In genomic region chr10:126978277-126978994, GRCm38 (mm10) we compare ENCODE assay signal across 8 mouse cellular contexts. TPM values are rescaled to one million over a fixed set of nuclear protein-coding genes. Genes with fewer than 3 reads are reported as not detected.
DNase-seq lines count a peak whose midpoint lies in the region; ATAC-seq and TF ChIP-seq lines count a peak whose summit lies in the region.

Ctdsp2 (plus strand) TSS chr10:126978717.

- TF ChIP-seq EP300 in CH12.LX (IDR thresholded peaks at IDR 0.05; ENCODE audit: low read length), result no peak

- H3K27ac ChIP-seq in CH12.LX (ENCODE audit: insufficient read depth, low read depth), result peak within 1 kb of the TSS; percentile 33; the same call in 1 of the 2 replicates
- H3K27ac ChIP-seq in forebrain, embryonic 11.5 days (ENCODE audit: low read depth, low read length), result peak within 1 kb of the TSS; percentile 99
- H3K27ac ChIP-seq in heart, embryonic 16.5 days (ENCODE audit: low read length), result peak within 1 kb of the TSS; percentile 97
- H3K27ac ChIP-seq in liver, embryonic 15.5 days (replicated peaks), result peak within 1 kb of the TSS; percentile 93
- H3K27ac ChIP-seq in neural tube, embryonic 12.5 days, result peak within 1 kb of the TSS; percentile 98

- H3K9ac ChIP-seq in CH12.LX (ENCODE audit: insufficient read depth, low read depth), result peak within 1 kb of the TSS; percentile 83
- peak within 1 kb of the TSS; percentile 95 for H3K9ac ChIP-seq in forebrain, embryonic 11.5 days (ENCODE audit: low read length)
- H3K9ac ChIP-seq in heart, embryonic 16.5 days (ENCODE audit: low read length), result peak within 1 kb of the TSS; percentile 98
- peak within 1 kb of the TSS; percentile 87 for H3K9ac ChIP-seq in liver, embryonic 15.5 days
- peak within 1 kb of the TSS; percentile 97 for H3K9ac ChIP-seq in neural tube, embryonic 12.5 days

- H3K36me3 ChIP-seq in CH12.LX (replicated peaks in 1 of 2; ENCODE audit: control insufficient read depth in 1 of 2, insufficient read depth in 1 of 2, low read length in 1 of 2), result peaks cover 3 to 8% of the 10 kb centered on the region in 2 experiments
- H3K36me3 ChIP-seq in forebrain, embryonic 11.5 days (ENCODE audit: control insufficient read depth, insufficient read depth, low read length), result no peaks in the 10 kb centered on the region
- H3K36me3 ChIP-seq in heart, embryonic 16.5 days (ENCODE audit: control insufficient read depth, insufficient read depth), result no peaks in the 10 kb centered on the region
- no peaks in the 10 kb centered on the region for H3K36me3 ChIP-seq in liver, embryonic 15.5 days (replicated peaks)
- no peaks in the 10 kb centered on the region for H3K36me3 ChIP-seq in neural tube, embryonic 12.5 days

- under 1% methylated on average over 53 of the region's 56 CpGs for WGBS in forebrain, embryonic 11.5 days
- under 1% methylated on average over 56 of the region's 56 CpGs for WGBS in heart, embryonic 16.5 days
- WGBS in liver, embryonic 15.5 days (ENCODE audit: insufficient replicate concordance), result under 1% methylated on average over 56 of the region's 56 CpGs
- WGBS in neural tube, embryonic 12.5 days, result under 1% methylated on average over 55 of the region's 56 CpGs

- no peaks in the 10 kb centered on the region for H3K9me3 ChIP-seq in CH12.LX (replicated peaks; ENCODE audit: low read length)
- no peaks in the 10 kb centered on the region for H3K9me3 ChIP-seq in forebrain, embryonic 11.5 days (ENCODE audit: control insufficient read depth, low read length)
- H3K9me3 ChIP-seq in heart, embryonic 16.5 days (replicated peaks; ENCODE audit: control insufficient read depth, low read length), result no peaks in the 10 kb centered on the region
- H3K9me3 ChIP-seq in liver, embryonic 15.5 days (replicated peaks), result no peaks in the 10 kb centered on the region
- no peaks in the 10 kb centered on the region for H3K9me3 ChIP-seq in neural tube, embryonic 12.5 days

- TF ChIP-seq CTCF in CH12.LX (conservative IDR thresholded peaks at IDR 0.05 in 1 of 2, IDR thresholded peaks at IDR 0.05 in 1 of 2; ENCODE audit: low read depth in 2 of 2, low read length in 2 of 2), result no peak

- peaks cover 23% of the 10 kb centered on the region for H3K79me2 ChIP-seq in CH12.LX (replicated peaks; ENCODE audit: control insufficient read depth, extremely low read depth, insufficient read depth, poor library complexity, severe bottlenecking)

- peak; percentile 96 for DNase-seq in CH12.LX (ENCODE audit: extremely low read depth)
- DNase-seq in c-Kit-positive CD71-positive TER-119-negative erythroid progenitor cells, embryonic 14.5 days (ENCODE audit: low read depth), result peak; percentile 95
- DNase-seq in forebrain, embryonic 11.5 days (ENCODE audit: low spot score), result peak; percentile 100
- DNase-seq in kidney, postnatal 36 days, result peak; percentile 100
- DNase-seq in telencephalon, adult 2 months (ENCODE audit: low read depth, low spot score), result peak; percentile 99

- peaks cover 7 to 29% of the 10 kb centered on the region in 2 experiments for H3K4me1 ChIP-seq in CH12.LX (ENCODE audit: control insufficient read depth in 1 of 2, insufficient read depth in 2 of 2)
- H3K4me1 ChIP-seq in forebrain, embryonic 11.5 days (replicated peaks; ENCODE audit: control insufficient read depth, insufficient read depth, low read length), result peaks cover 27% of the 10 kb centered on the region
- H3K4me1 ChIP-seq in heart, embryonic 16.5 days (ENCODE audit: control insufficient read depth, insufficient read depth, low read length), result peaks cover 35% of the 10 kb centered on the region
- H3K4me1 ChIP-seq in liver, embryonic 15.5 days (replicated peaks), result peaks cover 57% of the 10 kb centered on the region
- peaks cover 40% of the 10 kb centered on the region for H3K4me1 ChIP-seq in neural tube, embryonic 12.5 days

- peak; percentile 67 for TF ChIP-seq POLR2A in CH12.LX (IDR thresholded peaks at IDR 0.05; ENCODE audit: low read depth, low read length)

- ATAC-seq in forebrain, embryonic 11.5 days (replicated peaks; ENCODE audit: low FRiP score), result peak; percentile 94
- ATAC-seq in heart, embryonic 16.5 days (replicated peaks; ENCODE audit: extremely low read depth, insufficient read depth, low FRiP score), result peak; percentile 90
- ATAC-seq in liver, embryonic 15.5 days (ENCODE audit: insufficient read depth), result peak; percentile 88
- peak; percentile 92 for ATAC-seq in neural tube, embryonic 12.5 days (ENCODE audit: low FRiP score, low read depth)

- H3K27me3 ChIP-seq in CH12.LX (replicated peaks), result peaks cover 26% of the 10 kb centered on the region
- H3K27me3 ChIP-seq in forebrain, embryonic 11.5 days (ENCODE audit: control insufficient read depth, insufficient read depth, low read length), result no peaks in the 10 kb centered on the region
- no peaks in the 10 kb centered on the region for H3K27me3 ChIP-seq in heart, embryonic 16.5 days (ENCODE audit: control insufficient read depth, insufficient read depth, low read length)
- H3K27me3 ChIP-seq in liver, embryonic 15.5 days, result peaks cover 19% of the 10 kb centered on the region
- H3K27me3 ChIP-seq in neural tube, embryonic 12.5 days (replicated peaks), result peaks cover 3% of the 10 kb centered on the region; the same call in 1 of the 2 replicates

- dilution Hi-C loops in CH12.LX (cut with MboI; ENCODE audit: extremely low pct_ligation_motif_present, extremely low pct_unique_long_range_greater_than_20kb, low sequenced_read_pairs), result no loop called here

- H3K4me2 ChIP-seq in CH12.LX (ENCODE audit: insufficient read depth, low read depth, poor library complexity, severe bottlenecking), result peak within 1 kb of the TSS; percentile 70
- peak within 1 kb of the TSS; percentile 83 for H3K4me2 ChIP-seq in forebrain, embryonic 11.5 days (ENCODE audit: low read depth, low read length, severe bottlenecking)
- H3K4me2 ChIP-seq in heart, embryonic 16.5 days (ENCODE audit: low read depth, low read length), result peak within 1 kb of the TSS; percentile 82
- H3K4me2 ChIP-seq in liver, embryonic 15.5 days, result peak within 1 kb of the TSS; percentile 84
- H3K4me2 ChIP-seq in neural tube, embryonic 12.5 days (replicated peaks), result peak within 1 kb of the TSS; percentile 93

- H3K4me3 ChIP-seq in CH12.LX (replicated peaks in 1 of 3; ENCODE audit: low read depth in 2 of 3, low read length in 2 of 3, poor library complexity in 1 of 3), result peak within 1 kb of the TSS; percentile 64 to 82 (median 80)
- peak within 1 kb of the TSS; percentile 100 for H3K4me3 ChIP-seq in forebrain, embryonic 11.5 days (ENCODE audit: low read depth, low read length)
- H3K4me3 ChIP-seq in heart, embryonic 16.5 days (ENCODE audit: low read length), result peak within 1 kb of the TSS; percentile 79
- H3K4me3 ChIP-seq in liver, embryonic 15.5 days (replicated peaks), result peak within 1 kb of the TSS; percentile 87
- H3K4me3 ChIP-seq in neural tube, embryonic 12.5 days, result peak within 1 kb of the TSS; percentile 100

- in situ Hi-C loops in CH12.LX (cut with MboI; ENCODE audit: low pct_ligation_motif_present, low pct_unique_long_range_greater_than_20kb, low sequenced_read_pairs), result no loop called here

- no peak for TF ChIP-seq RAD21 in CH12.LX (IDR thresholded peaks at IDR 0.05; ENCODE audit: low read depth, low read length)

TF ChIP-seq in CH12.LX, 34 proteins besides CTCF, POLR2A, EP300 and RAD21 (continues in another document):
- TF ChIP-seq TBP (conservative IDR thresholded peaks at IDR 0.05; ENCODE audit: low read depth, low read length) (peak; percentile 93), MAFK (IDR thresholded peaks at IDR 0.05; ENCODE audit: insufficient replicate concordance, low read length) (no peak), CHD1 (IDR thresholded peaks at IDR 0.05; ENCODE audit: low read depth, low read length) (no peak), POLR2AphosphoS2 (IDR thresholded peaks at IDR 0.05; ENCODE audit: low read depth, low read length) (no peak), MAX (IDR thresholded peaks at IDR 0.05; ENCODE audit: low read length) (no peak), ZKSCAN1 (IDR thresholded peaks at IDR 0.05; ENCODE audit: borderline replicate concordance, low read depth, low read length) (no peak), CHD2 (IDR thresholded peaks at IDR 0.05; ENCODE audit: low read length) (peak; percentile 14; the same call in 1 of the 2 replicates), E2F4 (IDR thresholded peaks at IDR 0.05; ENCODE audit: insufficient replicate concordance, low read depth, low read length) (no peak), KAT2A (IDR thresholded peaks at IDR 0.05; ENCODE audit: insufficient replicate concordance, low read length) (no peak), JUND (conservative IDR thresholded peaks at IDR 0.05; ENCODE audit: low read depth, low read length) (no peak), ETS1 (conservative IDR thresholded peaks at IDR 0.05; ENCODE audit: low read depth, low read length) (no peak), SIN3A (IDR thresholded peaks at IDR 0.05; ENCODE audit: low read length) (peak; percentile 60; the same call in 1 of the 2 replicates), RCOR1 (conservative IDR thresholded peaks at IDR 0.05; ENCODE audit: low read depth, low read length) (0 out of 2 replicates have a peak, but pooled peaks have one; percentile 37), JUN (IDR thresholded peaks at IDR 0.05; ENCODE audit: insufficient read depth, low read depth, low read length) (no peak), TCF12 (IDR thresholded peaks at IDR 0.05; ENCODE audit: low read depth, low read length) (0 out of 2 replicates have a peak, but pooled peaks have one; percentile 20), IRF4 (IDR thresholded peaks at IDR 0.05; ENCODE audit: low read depth, low read length) (peak; percentile 51; the same call in 1 of the 2 replicates), HCFC1 (IDR thresholded peaks at IDR 0.05; ENCODE audit: low read depth, low read length) (no peak; the same call in 1 of the 2 replicates), NELFE (IDR thresholded peaks at IDR 0.05; ENCODE audit: low read depth, low read length) (0 out of 2 replicates have a peak, but pooled peaks have one; percentile 40), GABPA (IDR thresholded peaks at IDR 0.05; ENCODE audit: insufficient replicate concordance, low read depth, low read length) (no peak), ELF1 (IDR thresholded peaks at IDR 0.05; ENCODE audit: low read depth, low read length) (0 out of 2 replicates have a peak, but pooled peaks have one; percentile 4), USF2 (conservative IDR thresholded peaks at IDR 0.05; ENCODE audit: low read depth, low read length) (no peak), UBTF (IDR thresholded peaks at IDR 0.05; ENCODE audit: low read depth, low read length) (no peak)

RNA-seq across cellular contexts. Expression of gene Ctdsp2, which starts in this region (rescaled TPM):
- total RNA-seq in CH12.LX (2012; rRNA removed) (13.2 and 20.2 TPM in 2 replicates), CH12.LX (2014; rRNA removed) (7.5 and 8.9 TPM in 2 replicates)
- 17.7 and 21.9 TPM in 2 replicates for polyA plus RNA-seq in CH12.LX (2012; ENCODE audit: insufficient read length, low read depth)
- 58.8 and 63.2 TPM in 2 replicates for polyA plus RNA-seq in forebrain, embryonic 11.5 days (2014; fragmentation: Nextera tagmentation; extraction: Ambion mirVana)
- polyA plus RNA-seq in heart, embryonic 16.5 days (2015; fragmentation: Nextera tagmentation; extraction: Ambion mirVana), result 38.2 and 41.8 TPM in 2 replicates
- 11.3 and 12.9 TPM in 2 replicates for polyA plus RNA-seq in liver, embryonic 15.5 days (2015; fragmentation: Nextera tagmentation; extraction: Ambion mirVana)
- 39.4 and 42.6 TPM in 2 replicates for polyA plus RNA-seq in neural tube, embryonic 12.5 days (2016; fragmentation: Nextera tagmentation; extraction: Ambion mirVana)

Comparison
In these comparisons a context has a peak if more than half of its experiments do, and no peak if none do; other contexts are left out.
1. Peak in every context shown above with its lines: DNase-seq, ATAC-seq, H3K4me3 ChIP-seq and H3K27ac ChIP-seq.
2. H3K27ac ChIP-seq: peak in every context shown above with its lines; median percentile 99 in forebrain, embryonic 11.5 days; 98 in neural tube, embryonic 12.5 days; 97 in heart, embryonic 16.5 days; 93 in liver, embryonic 15.5 days; 33 in CH12.LX.